Mouse (Mus musculus) embryonic facial prominence, embryonic 14.5 days (tissue): Measurements from ENCODE around the gene Hmbs. TPM values are rescaled to one million over a fixed set of nuclear protein-coding genes. Genes with fewer than 3 reads are reported as not detected.

ENCODE experiments used
- ATAC-seq: fragments of 200-750 bp; cut with Nextera tagmentation; 2 replicates; pipeline ENCODE4 v1.8.0; 2017; ENCODE audit warnings: low read depth, moderate number of reproducible peaks, moderate TSS enrichment
- DNase-seq: peaks from one replicate; pipeline ENCODE4 v3.0.0-alpha.2; 2015; ENCODE audit warnings: low spot score
- H3K27ac ChIP-seq: fragments of 300-500 bp; sonication (generic); replicated peaks from 2 replicates; pipeline ENCODE4 v1.5.1; 2014; ENCODE audit warnings: low read depth, mild to moderate bottlenecking, low read length, moderate library complexity
- H3K27me3 ChIP-seq: fragments of 300-500 bp; sonication (generic); replicated peaks from 2 replicates; pipeline ENCODE4 v1.6.1; 2014; ENCODE audit warnings: low read length; ENCODE audit not compliant: control insufficient read depth, insufficient read depth
- H3K36me3 ChIP-seq: fragments of 300-500 bp; sonication (generic); 2 replicates; pipeline ENCODE4 v1.6.1; 2014; ENCODE audit warnings: low read length, mixed read lengths; ENCODE audit not compliant: control insufficient read depth, insufficient read depth
- H3K4me1 ChIP-seq: fragments of 300-500 bp; sonication (generic); 2 replicates; pipeline ENCODE4 v1.6.1; 2014; ENCODE audit warnings: antibody characterized with exemption, low read length; ENCODE audit not compliant: control insufficient read depth, insufficient read depth
- H3K4me2 ChIP-seq: fragments of 300-500 bp; sonication (generic); 2 replicates; pipeline ENCODE4 v1.6.1; 2014; ENCODE audit warnings: low read depth, mild to moderate bottlenecking, low read length, moderate library complexity, mixed read lengths
- H3K4me3 ChIP-seq: fragments of 300-500 bp; sonication (generic); 2 replicates; pipeline ENCODE4 v1.5.1; 2014; ENCODE audit warnings: low read depth, mild to moderate bottlenecking, low read length
- H3K9ac ChIP-seq: fragments of 300-500 bp; sonication (generic); 2 replicates; pipeline ENCODE4 v1.6.1; 2014; ENCODE audit warnings: low read depth, mild to moderate bottlenecking, low read length, moderate library complexity, mixed read lengths
- H3K9me3 ChIP-seq: fragments of 300-500 bp; sonication (generic); 2 replicates; pipeline ENCODE4 v1.6.1; 2016; ENCODE audit warnings: low read length; ENCODE audit not compliant: control insufficient read depth
- WGBS: fragments of 180-500 bp; shearing (Covaris S2); extraction: QIAGEN DNeasy Blood & Tissue Kit; methylation state at CpG from one replicate; pipeline ENCODE4 v1.1.7; 2014; 5-methylcytosine and 5-hydroxymethylcytosine counted together
- polyA plus RNA-seq: library from polyadenylated mRNA; unstranded; fragments of >200 nt; fragmentation: Nextera tagmentation; extraction: Ambion mirVana; gene quantifications from 2 replicates; pipeline ENCODE4 v1.2.1, GENCODE M21; 2014

Hmbs gene
- polyA plus RNA-seq, 1 experiment from 2014 or later = 98.5 TPM

GRCm38 (mm10) chr9:44320799-44321133 lies 23.3 kb downstream of the Hmbs start:
- Histone ChIP-seq H3K4me1 (peaks cover 13% of the 10 kb centered on the region), H3K4me2 (peak overlapping the region; percentile 96), H3K9me3 (no peaks in the 10 kb centered on the region), H3K4me3 (peak overlapping the region; percentile 92), H3K36me3 (peaks cover 11% of the 10 kb centered on the region), H3K9ac (peak overlapping the region; percentile 87), H3K27me3 (no peaks in the 10 kb centered on the region), H3K27ac (peak overlapping the region; percentile 70)
- DNase-seq (peak; percentile 19), ATAC-seq (peak; percentile 23; the same call in 1 of the 2 replicates)
- WGBS = 19% methylated on average over 6 of the region's 6 CpGs

- Histone ChIP-seq H3K27me3 (no peaks in the 10 kb centered on the region), H3K27ac (peak within 1 kb of the TSS; percentile 70), H3K9ac (peak within 1 kb of the TSS; percentile 87), H3K4me2 (peak within 1 kb of the TSS; percentile 96), H3K4me3 (peak within 1 kb of the TSS; percentile 92), H3K9me3 (no peaks in the 10 kb centered on the region), H3K36me3 (peaks cover 17% of the 10 kb centered on the region), H3K4me1 (peaks cover 13% of the 10 kb centered on the region)
- WGBS = under 1% methylated on average over 40 of the region's 67 CpGs
- ATAC-seq (peak; percentile 98), DNase-seq (peak; percentile 99)
These were observed 23.9 kb downstream of the Hmbs start, which contains the start of gene C2cd2l for GRCm38 (mm10) chr9:44319887-44320798. Gene C2cd2l (minus strand): TSS chr9:44320285.

- peaks cover 26% of the 10 kb centered on the region for H3K36me3 ChIP-seq
- peak overlapping the region; percentile 96 for H3K4me2 ChIP-seq
- peak overlapping the region; percentile 87 for H3K9ac ChIP-seq
- peak; percentile 2; the same call in 1 of the 2 replicates for ATAC-seq
- H3K27ac ChIP-seq = peak overlapping the region; percentile 44
- H3K27me3 ChIP-seq = no peaks in the 10 kb centered on the region
- WGBS = 2% methylated on average over 23 of the region's 37 CpGs
- no peaks in the 10 kb centered on the region for H3K9me3 ChIP-seq
- peak; percentile 27 for DNase-seq
- peak overlapping the region; percentile 92 for H3K4me3 ChIP-seq
- H3K4me1 ChIP-seq = peaks cover 13% of the 10 kb centered on the region
These were observed 24.7 kb downstream of the Hmbs start for GRCm38 (mm10) chr9:44319105-44319886.

- Histone ChIP-seq H3K4me2 (peak overlapping the region; percentile 96), H3K4me1 (peaks cover 13% of the 10 kb centered on the region), H3K27ac (no peak overlapping the region), H3K27me3 (no peaks in the 10 kb centered on the region), H3K4me3 (peak overlapping the region; percentile 92), H3K9ac (peak overlapping the region; percentile 87), H3K9me3 (no peaks in the 10 kb centered on the region), H3K36me3 (peaks cover 31% of the 10 kb centered on the region)
- ATAC-seq = no peak
- WGBS = 34% methylated on average over 3 of the region's 3 CpGs
- no peak for DNase-seq
These were observed 25.3 kb downstream of the Hmbs start for GRCm38 (mm10) chr9:44318826-44319095.

GRCm38 (mm10) chr9:44318076-44318825 lies 25.8 kb downstream of the Hmbs start:
- Histone ChIP-seq H3K4me3 (peak overlapping the region; percentile 92; the same call in 1 of the 2 replicates), H3K27me3 (no peaks in the 10 kb centered on the region), H3K36me3 (peaks cover 36% of the 10 kb centered on the region), H3K27ac (no peak overlapping the region), H3K4me2 (peak overlapping the region; percentile 96), H3K4me1 (peaks cover 13% of the 10 kb centered on the region), H3K9ac (peak overlapping the region; percentile 87), H3K9me3 (no peaks in the 10 kb centered on the region)
- WGBS = 64% methylated on average over 5 of the region's 5 CpGs
- no peak for DNase-seq
- no peak for ATAC-seq

GRCm38 (mm10) chr9:44317452-44317851 lies 26.6 kb downstream of the Hmbs start:
- Histone ChIP-seq H3K4me1 (peaks cover 13% of the 10 kb centered on the region), H3K9me3 (no peaks in the 10 kb centered on the region), H3K9ac (no peak overlapping the region), H3K27me3 (no peaks in the 10 kb centered on the region), H3K36me3 (peaks cover 44% of the 10 kb centered on the region), H3K4me3 (no peak overlapping the region), H3K27ac (no peak overlapping the region), H3K4me2 (no peak overlapping the region)
- DNase-seq = no peak
- ATAC-seq = no peak
- WGBS = 73% methylated on average over 4 of the region's 4 CpGs

- no peak for DNase-seq
- peaks cover 52% of the 10 kb centered on the region for H3K36me3 ChIP-seq
- ATAC-seq = no peak
These were observed 29.1 kb downstream of the Hmbs start for GRCm38 (mm10) chr9:44314910-44315309.

GRCm38 (mm10) chr9:44314257-44314547 lies 29.8 kb downstream of the Hmbs start:
- Histone ChIP-seq H3K9ac (no peak overlapping the region), H3K4me2 (no peak overlapping the region), H3K27me3 (no peaks in the 10 kb centered on the region), H3K27ac (no peak overlapping the region), H3K9me3 (no peaks in the 10 kb centered on the region), H3K4me1 (peaks cover 10% of the 10 kb centered on the region), H3K36me3 (peaks cover 52% of the 10 kb centered on the region), H3K4me3 (no peak overlapping the region)
- ATAC-seq = no peak
- DNase-seq = no peak
- 76% methylated on average over 4 of the region's 4 CpGs for WGBS

More at GRCm38 (mm10) chr9:44314910-44315309, 29.1 kb downstream of the Hmbs start:
- H3K27me3 ChIP-seq = no peaks in the 10 kb centered on the region
- H3K4me3 ChIP-seq = no peak overlapping the region
- no peak overlapping the region for H3K9ac ChIP-seq
- H3K4me2 ChIP-seq = no peak overlapping the region
- H3K27ac ChIP-seq = no peak overlapping the region
- WGBS = 94% methylated on average over 18 of the region's 18 CpGs
- H3K9me3 ChIP-seq = no peaks in the 10 kb centered on the region
- peaks cover 13% of the 10 kb centered on the region for H3K4me1 ChIP-seq
